Mouse (Mus musculus) limb, embryonic 10.5 days (tissue): ENCODE data around the gene Prdm8. TPM values are rescaled to one million over a fixed set of nuclear protein-coding genes. Genes with fewer than 3 reads are reported as not detected.

Source experiments
- DNase-seq: peaks from one replicate; pipeline ENCODE4 v3.0.0-alpha.2; 2017; ENCODE audit warnings: low spot score
- H3K27ac ChIP-seq: fragments of 300-500 bp; sonication (generic); 2 replicates; pipeline ENCODE4 v1.5.1; 2016; ENCODE audit warnings: mild to moderate bottlenecking
- H3K27me3 ChIP-seq: fragments of 300-500 bp; sonication (generic); 2 replicates; pipeline ENCODE4 v1.6.1; 2016; ENCODE audit warnings: low read depth, mild to moderate bottlenecking; ENCODE audit not compliant: poor library complexity, severe bottlenecking
- H3K36me3 ChIP-seq: fragments of 300-500 bp; sonication (generic); 2 replicates; pipeline ENCODE4 v1.6.1; 2016; ENCODE audit warnings: mild to moderate bottlenecking, moderate library complexity
- H3K4me1 ChIP-seq: fragments of 300-500 bp; sonication (generic); 2 replicates; pipeline ENCODE4 v1.6.1; 2016
- H3K4me3 ChIP-seq: fragments of 300-500 bp; sonication (generic); 2 replicates; pipeline ENCODE4 v1.5.1; 2016; ENCODE audit warnings: mild to moderate bottlenecking, moderate library complexity
- H3K9me3 ChIP-seq: fragments of 300-500 bp; sonication (generic); replicated peaks from 2 replicates; pipeline ENCODE4 v1.6.1; 2016; ENCODE audit warnings: mild to moderate bottlenecking
- WGBS: fragments of 180-500 bp; shearing (Covaris S2); methylation state at CpG from one replicate; pipeline ENCODE4 v1.1.7; 2016; 5-methylcytosine and 5-hydroxymethylcytosine counted together
- polyA plus RNA-seq: library from polyadenylated mRNA; unstranded; fragments of >200 nt; fragmentation: Nextera tagmentation; extraction: Ambion mirVana; gene quantifications from 2 replicates; pipeline ENCODE4 v1.2.1, GENCODE M21; 2016

Gene Prdm8
- polyA plus RNA-seq, 1 experiment from 2014 or later, result 0.08 TPM

GRCm38 (mm10) chr5:98179606-98180005 lies 12.6 kb downstream of the Prdm8 start:
- no peaks in the 10 kb centered on the region for H3K9me3 ChIP-seq
- H3K27me3 ChIP-seq, result peaks cover 100% of the 10 kb centered on the region
- no peak overlapping the region for H3K4me3 ChIP-seq
- H3K4me1 ChIP-seq, result peaks cover 17% of the 10 kb centered on the region
- WGBS, result 2% methylated on average over 12 of the region's 12 CpGs
- H3K36me3 ChIP-seq, result no peaks in the 10 kb centered on the region
- no peak overlapping the region for H3K27ac ChIP-seq
- DNase-seq, result peak; percentile 47

- peaks cover 24% of the 10 kb centered on the region for H3K4me1 ChIP-seq
- peak; percentile 62 for DNase-seq
- no peaks in the 10 kb centered on the region for H3K9me3 ChIP-seq
- no peaks in the 10 kb centered on the region for H3K36me3 ChIP-seq
- no peak overlapping the region for H3K4me3 ChIP-seq
- H3K27ac ChIP-seq, result no peak overlapping the region
- under 1% methylated on average over 19 of the region's 19 CpGs for WGBS
- H3K27me3 ChIP-seq, result peaks cover 100% of the 10 kb centered on the region
Observed at GRCm38 (mm10) chr5:98180461-98180887, 13.5 kb downstream of the Prdm8 start.

GRCm38 (mm10) chr5:98180888-98181635 lies 14.1 kb downstream of the Prdm8 start:
- no peaks in the 10 kb centered on the region for H3K36me3 ChIP-seq
- H3K27ac ChIP-seq, result no peak overlapping the region
- H3K27me3 ChIP-seq, result peaks cover 100% of the 10 kb centered on the region
- under 1% methylated on average over 27 of the region's 27 CpGs for WGBS
- H3K9me3 ChIP-seq, result no peaks in the 10 kb centered on the region
- peak overlapping the region; percentile 29; the same call in 1 of the 2 replicates for H3K4me3 ChIP-seq
- peak; percentile 61 for DNase-seq
- H3K4me1 ChIP-seq, result peaks cover 29% of the 10 kb centered on the region

- no peaks in the 10 kb centered on the region for H3K9me3 ChIP-seq
- H3K36me3 ChIP-seq, result no peaks in the 10 kb centered on the region
- H3K4me1 ChIP-seq, result peaks cover 36% of the 10 kb centered on the region
- no peak overlapping the region for H3K27ac ChIP-seq
- peak; percentile 42 for DNase-seq
- H3K4me3 ChIP-seq, result peak overlapping the region; percentile 29; the same call in 1 of the 2 replicates
- 4% methylated on average over 16 of the region's 16 CpGs for WGBS
- peaks cover 100% of the 10 kb centered on the region for H3K27me3 ChIP-seq
Observed at GRCm38 (mm10) chr5:98181686-98182602, 14.9 kb downstream of the Prdm8 start.

GRCm38 (mm10) chr5:98182603-98182920 lies 15.6 kb downstream of the Prdm8 start:
- Histone ChIP-seq H3K9me3 (no peaks in the 10 kb centered on the region), H3K4me1 (peaks cover 36% of the 10 kb centered on the region), H3K27ac (no peak overlapping the region), H3K36me3 (no peaks in the 10 kb centered on the region), H3K4me3 (no peak overlapping the region), H3K27me3 (peaks cover 100% of the 10 kb centered on the region)
- WGBS, result 1% methylated on average over 5 of the region's 5 CpGs
- peak; percentile 38 for DNase-seq

- Histone ChIP-seq H3K4me1 (peaks cover 36% of the 10 kb centered on the region), H3K4me3 (no peak overlapping the region), H3K27ac (no peak overlapping the region), H3K36me3 (no peaks in the 10 kb centered on the region), H3K27me3 (peaks cover 100% of the 10 kb centered on the region), H3K9me3 (no peaks in the 10 kb centered on the region)
- peak; percentile 47 for DNase-seq
- 3% methylated on average over 14 of the region's 14 CpGs for WGBS
Observed at GRCm38 (mm10) chr5:98183031-98183595, 16.1 kb downstream of the Prdm8 start.

- no peaks in the 10 kb centered on the region for H3K9me3 ChIP-seq
- no peak overlapping the region for H3K4me3 ChIP-seq
- H3K27me3 ChIP-seq, result peaks cover 100% of the 10 kb centered on the region
- peaks cover 41% of the 10 kb centered on the region for H3K4me1 ChIP-seq
- no peak overlapping the region for H3K27ac ChIP-seq
- no peaks in the 10 kb centered on the region for H3K36me3 ChIP-seq
- WGBS, result 3% methylated on average over 17 of the region's 17 CpGs
- peak; percentile 52 for DNase-seq
Observed at GRCm38 (mm10) chr5:98184281-98184910, 17.4 kb downstream of the Prdm8 start.

- Histone ChIP-seq H3K4me1 (peaks cover 45% of the 10 kb centered on the region), H3K9me3 (no peaks in the 10 kb centered on the region), H3K36me3 (no peaks in the 10 kb centered on the region), H3K27ac (peak overlapping the region; percentile 78), H3K27me3 (peaks cover 100% of the 10 kb centered on the region), H3K4me3 (peak overlapping the region; percentile 63)
- WGBS, result under 1% methylated on average over 88 of the region's 89 CpGs
- peak; percentile 92 for DNase-seq
Observed at GRCm38 (mm10) chr5:98184971-98185805, 18.2 kb downstream of the Prdm8 start.

- peak; percentile 73 for DNase-seq
- no peaks in the 10 kb centered on the region for H3K9me3 ChIP-seq
- WGBS, result 1% methylated on average over 103 of the region's 106 CpGs
- H3K4me1 ChIP-seq, result peaks cover 38% of the 10 kb centered on the region
- peak overlapping the region; percentile 78 for H3K27ac ChIP-seq
- peak overlapping the region; percentile 63 for H3K4me3 ChIP-seq
- H3K27me3 ChIP-seq, result peaks cover 100% of the 10 kb centered on the region
- H3K36me3 ChIP-seq, result no peaks in the 10 kb centered on the region
Observed at GRCm38 (mm10) chr5:98185806-98186751, 19.1 kb downstream of the Prdm8 start.

GRCm38 (mm10) chr5:98189181-98190180 lies 22.5 kb downstream of the Prdm8 start:
- Histone ChIP-seq H3K4me1 (peaks cover 36% of the 10 kb centered on the region), H3K9me3 (no peaks in the 10 kb centered on the region), H3K36me3 (no peaks in the 10 kb centered on the region), H3K4me3 (peak overlapping the region; percentile 30), H3K27ac (no peak overlapping the region), H3K27me3 (peaks cover 76% of the 10 kb centered on the region)
- WGBS, result 1% methylated on average over 31 of the region's 31 CpGs
- peak; percentile 55 for DNase-seq
